Mouse (Mus musculus) MEL (cell line): ENCODE results near the gene Tuba1b. TPM values are rescaled to one million over a fixed set of nuclear protein-coding genes. Genes with fewer than 3 reads are reported as not detected.
A peak's percentile ranks its signal among the peaks of the same experiment; 100 is the strongest.
"Not testable (repeated sequence)": the region's sequence is repeated elsewhere in the genome, so short reads cannot be mapped to it uniquely, and the experiment has no call there.

ENCODE experiments used
- DNase-seq: peaks from one replicate; pipeline ENCODE4 v3.0.0; 2011; ENCODE audit warnings: low read depth, low spot score
- H3K27ac ChIP-seq: 2 replicates; pipeline ENCODE4 v1.5.1; 2012; ENCODE audit warnings: low read depth, mild to moderate bottlenecking, control low read depth, low read length, moderate library complexity; ENCODE audit not compliant: control insufficient read depth
- H3K27me3 ChIP-seq, 2 experiments: fragments of 150-350 bp in 1 of 2; sonication (generic) in 1 of 2; 2 replicates each; pipeline ENCODE4 v1.6.1; 2012; ENCODE audit warnings: low read length in 2 of 2, mild to moderate bottlenecking in 2 of 2, improper control_type of control experiment in 1 of 2, moderate library complexity in 1 of 2; ENCODE audit not compliant: insufficient read depth in 2 of 2, control insufficient read depth in 1 of 2
- H3K36me3 ChIP-seq, 2 experiments: 2 replicates each; pipeline ENCODE4 v1.6.1; 2012 to 2014; ENCODE audit warnings: low read length in 2 of 2, improper control_type of control experiment in 1 of 2, inconsistent platforms in 1 of 2, mild to moderate bottlenecking in 1 of 2; ENCODE audit not compliant: insufficient read depth in 2 of 2, control insufficient read depth in 1 of 2
- H3K4me1 ChIP-seq, 2 experiments: fragments of 150-350 bp in 1 of 2; sonication (generic) in 1 of 2; 2 replicates each; pipeline ENCODE4 v1.6.1; 2012; ENCODE audit warnings: low read length in 2 of 2, improper control_type of control experiment in 1 of 2, mild to moderate bottlenecking in 1 of 2; ENCODE audit not compliant: insufficient read depth in 2 of 2, control insufficient read depth in 1 of 2
- H3K4me3 ChIP-seq, 2 experiments: fragments of 150-350 bp in 1 of 2; sonication (generic) in 1 of 2; 2 replicates each; pipeline ENCODE4 v1.5.1; 2012; ENCODE audit warnings: low read depth in 2 of 2, low read length in 2 of 2, mild to moderate bottlenecking in 2 of 2, moderate library complexity in 2 of 2, control low read depth in 1 of 2, improper control_type of control experiment in 1 of 2; ENCODE audit not compliant: control insufficient read depth in 1 of 2, insufficient read depth in 1 of 2
- H3K79me2 ChIP-seq: 2 replicates; pipeline ENCODE4 v1.6.1; 2012; ENCODE audit warnings: mild to moderate bottlenecking, low read length, moderate library complexity; ENCODE audit not compliant: control insufficient read depth, poor library complexity, insufficient read depth
- H3K9ac ChIP-seq: 2 replicates; pipeline ENCODE4 v1.6.1; 2012; ENCODE audit warnings: low read depth, mild to moderate bottlenecking, control low read depth, low read length, moderate library complexity; ENCODE audit not compliant: control insufficient read depth, poor library complexity, severe bottlenecking
- H3K9me3 ChIP-seq: fragments of 150-350 bp; sonication (generic); replicated peaks from 2 replicates; pipeline ENCODE4 v1.6.1; 2012; ENCODE audit warnings: mild to moderate bottlenecking, low read length, improper control_type of control experiment, moderate library complexity; ENCODE audit not compliant: insufficient read depth
- BHLHE40 ChIP-seq: IDR thresholded peaks from 2 replicates; pipeline ENCODE4 v1.6.1; 2012; ENCODE audit warnings: low read depth, mild to moderate bottlenecking, inconsistent platforms, low read length, improper control_type of control experiment, borderline replicate concordance
- CHD1 ChIP-seq: IDR thresholded peaks from 2 replicates; pipeline ENCODE4 v1.6.1; 2012; ENCODE audit warnings: low read depth, mild to moderate bottlenecking, inconsistent platforms, low read length, improper control_type of control experiment
- CHD2 ChIP-seq: IDR thresholded peaks from 2 replicates; pipeline ENCODE4 v1.6.1; 2011; ENCODE audit warnings: low read length, improper control_type of control experiment
- CTCF ChIP-seq, 3 experiments: IDR thresholded peaks in 2 of 3; conservative IDR thresholded peaks in 1 of 3; 2 replicates each; pipeline ENCODE4 v1.5.1; 2011 to 2012; ENCODE audit warnings: low read length in 3 of 3, low read depth in 2 of 3, mild to moderate bottlenecking in 2 of 3, improper control_type of control experiment in 1 of 3, inconsistent platforms in 1 of 3, mixed read lengths in 1 of 3, moderate library complexity in 1 of 3; ENCODE audit not compliant: control insufficient read depth in 1 of 3, insufficient read depth in 1 of 3, poor library complexity in 1 of 3, severe bottlenecking in 1 of 3
- EP300 ChIP-seq, 2 experiments: IDR thresholded peaks; 2 replicates each; pipeline ENCODE4 v1.6.1; 2011; ENCODE audit warnings: improper control_type of control experiment in 2 of 2, low read length in 2 of 2, low read depth in 1 of 2, mild to moderate bottlenecking in 1 of 2
- ETS1 ChIP-seq: IDR thresholded peaks from 2 replicates; pipeline ENCODE4 v1.6.1; 2012; ENCODE audit warnings: low read depth, mild to moderate bottlenecking, inconsistent platforms, low read length, improper control_type of control experiment, moderate library complexity
- JUND ChIP-seq: IDR thresholded peaks from 2 replicates; pipeline ENCODE4 v1.6.1; 2011; ENCODE audit warnings: low read depth, mild to moderate bottlenecking, improper control_type of control experiment, low read length
- KAT2A ChIP-seq: conservative IDR thresholded peaks from 2 replicates; pipeline ENCODE4 v1.6.1; 2012; ENCODE audit warnings: low read depth, low read length, improper control_type of control experiment, inconsistent platforms
- MEF2A ChIP-seq: IDR thresholded peaks from 2 replicates; pipeline ENCODE4 v1.6.1; 2014; ENCODE audit warnings: low read depth, mild to moderate bottlenecking, inconsistent platforms, low read length, improper control_type of control experiment; ENCODE audit not compliant: poor library complexity, insufficient replicate concordance, severe bottlenecking; ENCODE audit errors: extremely low read depth
- MYB ChIP-seq: IDR thresholded peaks from 2 replicates; pipeline ENCODE4 v1.6.1; 2011; ENCODE audit warnings: mild to moderate bottlenecking, low read depth, low read length, improper control_type of control experiment
- MYC ChIP-seq: IDR thresholded peaks from 2 replicates; pipeline ENCODE4 v1.6.1; 2011; ENCODE audit warnings: low read depth, mild to moderate bottlenecking, low read length, improper control_type of control experiment, moderate library complexity
- POLR2A ChIP-seq, 2 experiments: IDR thresholded peaks; 2 replicates each; pipeline ENCODE4 v1.6.1; 2011 to 2012; ENCODE audit warnings: low read length in 2 of 2, mild to moderate bottlenecking in 2 of 2, control low read depth in 1 of 2, improper control_type of control experiment in 1 of 2, low read depth in 1 of 2, moderate library complexity in 1 of 2; ENCODE audit not compliant: control insufficient read depth in 1 of 2, insufficient read depth in 1 of 2, poor library complexity in 1 of 2
- POLR2AphosphoS2 ChIP-seq: IDR thresholded peaks from 2 replicates; pipeline ENCODE4 v1.6.1; 2011; ENCODE audit warnings: low read length, improper control_type of control experiment
- POLR2AphosphoS5 ChIP-seq: IDR thresholded peaks from 2 replicates; pipeline ENCODE4 v1.6.1; 2012; ENCODE audit warnings: low read depth, borderline replicate concordance, mild to moderate bottlenecking, inconsistent platforms, low read length, moderate library complexity, mixed read lengths
- RCOR1 ChIP-seq: IDR thresholded peaks from 2 replicates; pipeline ENCODE4 v1.6.1; 2012; ENCODE audit warnings: low read depth, mild to moderate bottlenecking, inconsistent platforms, low read length, improper control_type of control experiment
- SMC3 ChIP-seq: IDR thresholded peaks from 2 replicates; pipeline ENCODE4 v1.6.1; 2011; ENCODE audit warnings: low read depth, low read length, improper control_type of control experiment
- TCF12 ChIP-seq: IDR thresholded peaks from 2 replicates; pipeline ENCODE4 v1.6.1; 2014; ENCODE audit warnings: low read depth, mild to moderate bottlenecking, inconsistent platforms, low read length, improper control_type of control experiment, moderate library complexity
- USF1 ChIP-seq: IDR thresholded peaks from 2 replicates; pipeline ENCODE4 v1.6.1; 2014; ENCODE audit warnings: low read depth, mild to moderate bottlenecking, inconsistent platforms, low read length, improper control_type of control experiment, moderate library complexity
- ZKSCAN1 ChIP-seq: IDR thresholded peaks from 2 replicates; pipeline ENCODE4 v1.6.1; 2012; ENCODE audit warnings: low read depth, mild to moderate bottlenecking, inconsistent platforms, low read length, improper control_type of control experiment, moderate library complexity
- ZNF384 ChIP-seq: IDR thresholded peaks from 2 replicates; pipeline ENCODE4 v1.6.1; 2012; ENCODE audit warnings: low read depth, mild to moderate bottlenecking, inconsistent platforms, low read length, improper control_type of control experiment
- polyA plus RNA-seq, 2 experiments: library from polyadenylated mRNA; stranded (reverse) in 1 of 2; unstranded in 1 of 2; fragments of >175 nt in 1 of 2; fragments of >200 nt in 1 of 2; gene quantifications; 2 replicates each; pipeline versions ENCODE4 v1.2.1 to v1.2.4; 2012; ENCODE audit warnings: low replicate concordance in 2 of 2, low read depth in 1 of 2; ENCODE audit not compliant: insufficient read length in 2 of 2, insufficient read depth in 1 of 2, missing spikeins in 1 of 2
- total RNA-seq: library from RNA; depleted of rRNA; stranded (reverse); fragments of 300-350 nt; gene quantifications from 2 replicates; pipeline ENCODE4 v1.2.3, GENCODE M21; 2012

The Tuba1b gene
- total and polyA plus RNA-seq, 3 experiments: 1,577 to 1,861 TPM; not detected in 1

DNA sequence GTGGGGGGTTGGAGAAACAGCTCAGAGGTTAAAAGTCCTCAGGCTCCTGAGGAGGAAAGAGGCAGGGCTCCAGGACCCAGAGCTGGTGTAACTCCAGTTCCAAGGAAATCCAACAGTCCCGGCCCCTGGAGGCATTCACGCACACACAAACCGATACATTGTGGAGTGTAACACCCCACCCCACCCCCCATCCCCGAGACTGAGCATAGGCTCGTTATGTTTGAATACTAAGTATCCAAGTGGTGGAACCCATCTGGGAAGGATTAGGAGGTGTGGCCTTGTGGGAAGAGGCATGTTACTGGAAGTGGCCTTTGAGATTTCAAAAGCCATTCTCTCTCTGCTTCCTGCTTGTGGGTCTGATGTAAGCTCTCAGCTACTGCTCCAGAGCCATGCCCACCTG is 12.9 kb downstream of the Tuba1b start:
- peaks cover 0 to 11% of the 10 kb centered on the region in 2 experiments; a peak in 2 of 4 replicates for H3K36me3 ChIP-seq
- no peak for TF ChIP-seq MYB
- no peak for TF ChIP-seq TCF12
- TF ChIP-seq CHD1: no peak
- TF ChIP-seq USF1: no peak
- TF ChIP-seq CHD2: no peak
- no peak for TF ChIP-seq EP300 (IDR thresholded peaks at IDR 0.05; ENCODE audit: low read depth in 1 of 2, low read length in 2 of 2)
- TF ChIP-seq POLR2AphosphoS5: no peak
- TF ChIP-seq POLR2AphosphoS2: no peak
- TF ChIP-seq KAT2A: no peak
- TF ChIP-seq SMC3: no peak
- TF ChIP-seq POLR2A (IDR thresholded peaks at IDR 0.05; ENCODE audit: control insufficient read depth in 1 of 2, insufficient read depth in 1 of 2, low read depth in 1 of 2, low read length in 2 of 2, poor library complexity in 1 of 2): no peak
- TF ChIP-seq JUND: no peak
- no peak for TF ChIP-seq ZNF384
- no peak for TF ChIP-seq ZKSCAN1
- no peak for TF ChIP-seq RCOR1
- TF ChIP-seq ETS1: no peak
- TF ChIP-seq CTCF (IDR thresholded peaks at IDR 0.05 in 2 of 3, conservative IDR thresholded peaks at IDR 0.05 in 1 of 3; ENCODE audit: control insufficient read depth in 1 of 3, insufficient read depth in 1 of 3, low read depth in 2 of 3, low read length in 3 of 3, poor library complexity in 1 of 3, severe bottlenecking in 1 of 3): no peak
- no peak for TF ChIP-seq MYC
- no peak for TF ChIP-seq MEF2A
- no peak for TF ChIP-seq BHLHE40
- TF ChIP-seq, all 39 proteins: peak for 0
- Histone ChIP-seq H3K9ac (no peak overlapping the region), H3K9me3 (no peaks in the 10 kb centered on the region), H3K4me1 (peaks cover 9 to 11% of the 10 kb centered on the region in 2 experiments; a peak in 3 of 4 replicates), H3K27me3 (no peaks in the 10 kb centered on the region), H3K79me2 (peaks cover 2% of the 10 kb centered on the region; the same call in 1 of the 2 replicates), H3K27ac (no peak overlapping the region), H3K4me3 (no peak overlapping the region)
- DNase-seq: no peak

GRCm38 (mm10) chr15:98918499-98918895 is 15.9 kb downstream of the Tuba1b start:
- H3K36me3 ChIP-seq: peaks cover 0 to 12% of the 10 kb centered on the region in 2 experiments; a peak in 2 of 4 replicates
- H3K4me1 ChIP-seq: peaks cover 9 to 10% of the 10 kb centered on the region in 2 experiments; a peak in 3 of 4 replicates
- H3K79me2 ChIP-seq, H3K27me3 ChIP-seq, H3K9me3 ChIP-seq: not testable (repeated sequence)
- peak overlapping the region; percentile 69 for H3K9ac ChIP-seq
- peak; percentile 22 for DNase-seq
- H3K27ac ChIP-seq: peak overlapping the region; percentile 41
- peak; percentile 7; the same call in 1 of the 2 replicates for TF ChIP-seq RCOR1
- H3K4me3 ChIP-seq: peak overlapping the region; percentile 59 to 65
